In the genomic region with DNA sequence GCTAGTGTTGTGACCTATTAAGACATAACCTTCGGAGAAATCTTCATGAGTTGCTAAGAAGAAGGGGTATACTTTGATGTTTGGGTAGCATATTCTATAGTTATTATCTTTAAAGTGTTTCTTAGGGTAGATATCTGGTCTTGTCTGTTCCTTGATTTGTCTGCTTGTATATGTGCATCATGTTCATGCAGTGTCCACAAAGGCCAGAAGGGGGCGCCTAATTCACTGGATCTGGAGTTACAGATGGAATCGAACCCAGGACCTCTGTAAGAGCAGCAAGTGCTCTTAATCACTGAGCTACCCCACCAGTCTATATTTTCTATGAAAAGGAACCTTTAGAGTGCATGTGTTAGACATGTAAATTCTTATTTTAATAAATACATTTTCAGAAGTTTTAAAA, we compare ENCODE assay signal across 11 mouse cellular contexts.
DNase-seq lines count a peak whose midpoint lies in the region; ATAC-seq and TF ChIP-seq lines count a peak whose summit lies in the region.
"Had no signal": no experiment of that assay in that cellular context is flagged by ENCODE, and none has a peak within 500 bp of the region (broad histone marks: within the 10 kb centered on the region; RNA-seq: fewer than 3 reads in every experiment).

No protein-coding gene starts in this region.

- H3K9ac ChIP-seq in hindbrain, postnatal 0 days (replicated peaks; ENCODE audit: low read length), result no peak overlapping the region
- no peak overlapping the region for H3K9ac ChIP-seq in hindbrain, embryonic 14.5 days
- no peak overlapping the region for H3K9ac ChIP-seq in lung, embryonic 14.5 days

- ATAC-seq in hindbrain, postnatal 0 days, result no peak
- no peak for ATAC-seq in hindbrain, embryonic 14.5 days (ENCODE audit: low FRiP score)
- no peak for ATAC-seq in lung, embryonic 14.5 days (ENCODE audit: insufficient read depth)

- peak; percentile 25 for TF ChIP-seq CTCF in hindbrain, postnatal 0 days (IDR thresholded peaks at IDR 0.05; ENCODE audit: low read depth)
- TF ChIP-seq CTCF in lung, embryonic 14.5 days (IDR thresholded peaks at IDR 0.05; ENCODE audit: low read depth), result 0 out of 2 replicates have a peak, but pooled peaks have one; percentile 31

- no peak for DNase-seq in hindbrain, postnatal 0 days (ENCODE audit: low spot score)
- DNase-seq in hindbrain, embryonic 14.5 days (ENCODE audit: low spot score), result no peak
- DNase-seq in lung, embryonic 14.5 days, result no peak
- no peak for DNase-seq in lung, postnatal 10 days
- DNase-seq in ES-CJ7 (ENCODE audit: low read depth, low spot score), result peak; percentile 44
- peak; percentile 1 for DNase-seq in c-Kit-positive CD71-positive TER-119-positive erythroid progenitor cells, embryonic 14.5 days (ENCODE audit: low spot score)
- no peak for DNase-seq in MN1 (ENCODE audit: low spot score)
- DNase-seq in urinary bladder, adult 2 months (ENCODE audit: low spot score), result no peak
- DNase-seq: lung, postnatal 4 days had no signal

- H3K9me3 ChIP-seq in hindbrain, postnatal 0 days (ENCODE audit: low read length), result no peaks in the 10 kb centered on the region
- H3K9me3 ChIP-seq in hindbrain, embryonic 14.5 days (ENCODE audit: control insufficient read depth, low read length), result no peaks in the 10 kb centered on the region
- H3K9me3 ChIP-seq in lung, embryonic 14.5 days (ENCODE audit: low read depth, low read length), result no peaks in the 10 kb centered on the region
- H3K9me3 ChIP-seq: limb, embryonic 10.5 days had no signal

- no peak overlapping the region for H3K4me2 ChIP-seq in hindbrain, postnatal 0 days (ENCODE audit: low read depth, low read length)
- H3K4me2 ChIP-seq in hindbrain, embryonic 14.5 days (replicated peaks), result no peak overlapping the region
- no peak overlapping the region for H3K4me2 ChIP-seq in lung, embryonic 14.5 days

- H3K4me1 ChIP-seq in hindbrain, postnatal 0 days (ENCODE audit: insufficient read depth, low read length), result no peaks in the 10 kb centered on the region
- no peaks in the 10 kb centered on the region for H3K4me1 ChIP-seq in hindbrain, embryonic 14.5 days (replicated peaks; ENCODE audit: control insufficient read depth, insufficient read depth, low read length)
- no peaks in the 10 kb centered on the region for H3K4me1 ChIP-seq in lung, embryonic 14.5 days (ENCODE audit: insufficient read depth)
- H3K4me1 ChIP-seq: limb, embryonic 10.5 days had no signal

- no peak overlapping the region for H3K4me3 ChIP-seq in hindbrain, postnatal 0 days (ENCODE audit: low read length)
- H3K4me3 ChIP-seq in hindbrain, embryonic 14.5 days (replicated peaks; ENCODE audit: low read length), result no peak overlapping the region
- H3K4me3 ChIP-seq in lung, embryonic 14.5 days (ENCODE audit: low read depth, low read length), result no peak overlapping the region
- H3K4me3 ChIP-seq: erythroblast, embryonic 14.5 days; limb, embryonic 10.5 days had no signal

- WGBS in hindbrain, postnatal 0 days, result 48% methylated on average over 3 of the region's 3 CpGs
- 59% methylated on average over 3 of the region's 3 CpGs for WGBS in hindbrain, embryonic 14.5 days
- 49% methylated on average over 3 of the region's 3 CpGs for WGBS in lung, embryonic 14.5 days

- no peak overlapping the region for H3K27ac ChIP-seq in hindbrain, postnatal 0 days
- H3K27ac ChIP-seq in hindbrain, embryonic 14.5 days, result no peak overlapping the region
- no peak overlapping the region for H3K27ac ChIP-seq in lung, embryonic 14.5 days (ENCODE audit: low read depth)
- H3K27ac ChIP-seq: limb, embryonic 10.5 days had no signal

- H3K36me3 ChIP-seq in hindbrain, postnatal 0 days (ENCODE audit: insufficient read depth, low read length), result no peaks in the 10 kb centered on the region
- H3K36me3 ChIP-seq in hindbrain, embryonic 14.5 days (replicated peaks; ENCODE audit: control insufficient read depth, insufficient read depth), result no peaks in the 10 kb centered on the region
- H3K36me3 ChIP-seq in lung, embryonic 14.5 days (ENCODE audit: insufficient read depth), result no peaks in the 10 kb centered on the region
- H3K36me3 ChIP-seq: limb, embryonic 10.5 days had no signal

- no peaks in the 10 kb centered on the region for H3K27me3 ChIP-seq in hindbrain, postnatal 0 days (ENCODE audit: insufficient read depth, low read length)
- H3K27me3 ChIP-seq in hindbrain, embryonic 14.5 days (ENCODE audit: control insufficient read depth, insufficient read depth, low read length), result no peaks in the 10 kb centered on the region
- H3K27me3 ChIP-seq in lung, embryonic 14.5 days (ENCODE audit: insufficient read depth, low read length), result no peaks in the 10 kb centered on the region

Comparison
In these comparisons a context has a peak if more than half of its experiments do, and no peak if none do; other contexts are left out.
1. DNase-seq: peak in ES-CJ7 (single experiment) and c-Kit-positive CD71-positive TER-119-positive erythroid progenitor cells, embryonic 14.5 days (single experiment); none in hindbrain, postnatal 0 days (single experiment), hindbrain, embryonic 14.5 days (single experiment), lung, embryonic 14.5 days (single experiment), lung, postnatal 10 days (single experiment), MN1 (single experiment) and urinary bladder, adult 2 months (single experiment).